In genomic region chr1:127329810-127330209, GRCm38 (mm10) we compare ENCODE assay signal across 17 mouse cellular contexts.
DNase-seq lines count a peak whose midpoint lies in the region; ATAC-seq and TF ChIP-seq lines count a peak whose summit lies in the region.
"Had no signal": no experiment of that assay in that cellular context is flagged by ENCODE, and none has a peak within 500 bp of the region (broad histone marks: within the 10 kb centered on the region; RNA-seq: fewer than 3 reads in every experiment).

No protein-coding gene starts in this region.

- intact Hi-C loops in heart, adult 2 months (cut with DNase I), result loop anchor here (5.0 kb wide), 1 partner anchor 58 kb away; no protein-coding TSS in a partner anchor

- H3K9me3 ChIP-seq in forebrain, embryonic 11.5 days (ENCODE audit: control insufficient read depth, low read length), result no peaks in the 10 kb centered on the region
- no peaks in the 10 kb centered on the region for H3K9me3 ChIP-seq in forebrain, postnatal 0 days (ENCODE audit: low read length)
- H3K9me3 ChIP-seq in heart, embryonic 16.5 days (replicated peaks; ENCODE audit: control insufficient read depth, low read length), result no peaks in the 10 kb centered on the region
- H3K9me3 ChIP-seq: embryonic facial prominence, embryonic 13.5 days; forebrain, embryonic 10.5 days; intestine, embryonic 15.5 days; limb, embryonic 13.5 days; midbrain, embryonic 13.5 days had no signal

- H3K27ac ChIP-seq in forebrain, embryonic 11.5 days (ENCODE audit: low read depth, low read length), result no peak overlapping the region
- H3K27ac ChIP-seq in forebrain, postnatal 0 days (ENCODE audit: low read depth, low read length), result no peak overlapping the region
- no peak overlapping the region for H3K27ac ChIP-seq in kidney, adult 2 months (ENCODE audit: insufficient read depth, low read depth, low read length)
- H3K27ac ChIP-seq in heart, adult 2 months, result peak overlapping the region; percentile 72
- H3K27ac ChIP-seq in heart, embryonic 16.5 days (ENCODE audit: low read length), result peak overlapping the region; percentile 89
- H3K27ac ChIP-seq: embryonic facial prominence, embryonic 13.5 days; forebrain, embryonic 10.5 days; intestine, embryonic 15.5 days; limb, embryonic 13.5 days; midbrain, embryonic 13.5 days had no signal

- peak; percentile 42 for DNase-seq in forebrain, embryonic 11.5 days (ENCODE audit: low spot score)
- DNase-seq in forebrain, postnatal 0 days, result no peak
- DNase-seq in kidney, postnatal 10 days, result peak; percentile 56
- no peak for DNase-seq in kidney, adult 2 months
- DNase-seq in heart, adult 2 months, result peak; percentile 44 to 67
- no peak for DNase-seq in ovary, postnatal 36 days (ENCODE audit: low spot score)
- DNase-seq in cerebellum, postnatal 4 days (ENCODE audit: low spot score in 2 of 2), result no peak
- DNase-seq: adrenal gland, adult 2 months; cerebellum, postnatal 36 days; kidney, postnatal 36 days; thymus, adult 18-20 months had no signal

- H3K79me2 ChIP-seq in heart, adult 2 months (replicated peaks; ENCODE audit: control insufficient read depth, insufficient read depth, low read length), result no peaks in the 10 kb centered on the region; the same call in 1 of the 2 replicates

- no peaks in the 10 kb centered on the region for H3K27me3 ChIP-seq in forebrain, embryonic 11.5 days (ENCODE audit: control insufficient read depth, insufficient read depth, low read length)
- H3K27me3 ChIP-seq in forebrain, postnatal 0 days (ENCODE audit: insufficient read depth, low read length), result no peaks in the 10 kb centered on the region
- H3K27me3 ChIP-seq in kidney, adult 2 months (replicated peaks; ENCODE audit: control insufficient read depth, insufficient read depth, low read length), result no peaks in the 10 kb centered on the region
- no peaks in the 10 kb centered on the region for H3K27me3 ChIP-seq in heart, adult 2 months (ENCODE audit: control insufficient read depth, insufficient read depth, low read length)
- H3K27me3 ChIP-seq in heart, embryonic 16.5 days (ENCODE audit: control insufficient read depth, insufficient read depth, low read length), result no peaks in the 10 kb centered on the region
- H3K27me3 ChIP-seq: embryonic facial prominence, embryonic 13.5 days; intestine, embryonic 15.5 days; limb, embryonic 13.5 days; midbrain, embryonic 13.5 days had no signal

- no peaks in the 10 kb centered on the region for H3K36me3 ChIP-seq in forebrain, embryonic 11.5 days (ENCODE audit: control insufficient read depth, insufficient read depth, low read length)
- no peaks in the 10 kb centered on the region for H3K36me3 ChIP-seq in forebrain, postnatal 0 days (ENCODE audit: insufficient read depth)
- H3K36me3 ChIP-seq in kidney, adult 2 months (ENCODE audit: control insufficient read depth, insufficient read depth, low read length), result no peaks in the 10 kb centered on the region
- no peaks in the 10 kb centered on the region for H3K36me3 ChIP-seq in heart, adult 2 months (ENCODE audit: control insufficient read depth, insufficient read depth, low read length)
- no peaks in the 10 kb centered on the region for H3K36me3 ChIP-seq in heart, embryonic 16.5 days (ENCODE audit: control insufficient read depth, insufficient read depth)
- H3K36me3 ChIP-seq: embryonic facial prominence, embryonic 13.5 days; forebrain, embryonic 10.5 days; intestine, embryonic 15.5 days; midbrain, embryonic 13.5 days had no signal

- no peak for TF ChIP-seq POLR2A in kidney, adult 2 months (IDR thresholded peaks at IDR 0.05; ENCODE audit: low read depth, low read length)
- no peak for TF ChIP-seq POLR2A in heart, adult 2 months (IDR thresholded peaks at IDR 0.05; ENCODE audit: insufficient read depth, low read depth, low read length)

- no peak for TF ChIP-seq CTCF in forebrain, postnatal 0 days (IDR thresholded peaks at IDR 0.05; ENCODE audit: low read depth)
- TF ChIP-seq CTCF in kidney, adult 2 months (conservative IDR thresholded peaks at IDR 0.05; ENCODE audit: insufficient read depth, insufficient read length, low read depth, low read length), result no peak
- TF ChIP-seq CTCF in heart, adult 2 months (IDR thresholded peaks at IDR 0.05), result no peak

- H3K4me1 ChIP-seq in forebrain, embryonic 11.5 days (replicated peaks; ENCODE audit: control insufficient read depth, insufficient read depth, low read length), result no peaks in the 10 kb centered on the region
- H3K4me1 ChIP-seq in forebrain, postnatal 0 days (ENCODE audit: insufficient read depth), result 0 out of 2 replicates have a peak, but pooled peaks cover 6% of the 10 kb centered on the region
- H3K4me1 ChIP-seq in kidney, adult 2 months (ENCODE audit: control insufficient read depth, insufficient read depth, low read length), result peaks cover 3% of the 10 kb centered on the region; the same call in 1 of the 2 replicates
- H3K4me1 ChIP-seq in heart, adult 2 months (ENCODE audit: control insufficient read depth, insufficient read depth, low read length), result peaks cover 8% of the 10 kb centered on the region
- H3K4me1 ChIP-seq in heart, embryonic 16.5 days (ENCODE audit: control insufficient read depth, insufficient read depth, low read length), result peaks cover 15% of the 10 kb centered on the region
- H3K4me1 ChIP-seq: intestine, embryonic 15.5 days; limb, embryonic 13.5 days had no signal

- no peak overlapping the region for H3K9ac ChIP-seq in forebrain, embryonic 11.5 days (ENCODE audit: low read length)
- H3K9ac ChIP-seq in forebrain, postnatal 0 days, result no peak overlapping the region
- H3K9ac ChIP-seq in heart, adult 2 months (ENCODE audit: low read depth, low read length), result no peak overlapping the region
- no peak overlapping the region for H3K9ac ChIP-seq in heart, embryonic 16.5 days (ENCODE audit: low read length)
- H3K9ac ChIP-seq: embryonic facial prominence, embryonic 13.5 days; intestine, embryonic 15.5 days; limb, embryonic 13.5 days; midbrain, embryonic 13.5 days had no signal

- 0 out of 2 replicates have a peak, but pooled peaks have one; percentile 22 for TF ChIP-seq EP300 in heart, adult 2 months (IDR thresholded peaks at IDR 0.05; ENCODE audit: insufficient read depth, low read depth, low read length)

- WGBS in forebrain, embryonic 11.5 days, result 89% methylated on average over 6 of the region's 6 CpGs
- WGBS in forebrain, postnatal 0 days, result 84% methylated on average over 6 of the region's 6 CpGs
- WGBS in kidney, adult 2 months, result 86% methylated on average over 6 of the region's 6 CpGs
- WGBS in heart, adult 2 months, result 37% methylated on average over 6 of the region's 6 CpGs
- 48% methylated on average over 6 of the region's 6 CpGs for WGBS in heart, embryonic 16.5 days

- no peak overlapping the region for H3K4me2 ChIP-seq in forebrain, embryonic 11.5 days (ENCODE audit: low read depth, low read length, severe bottlenecking)
- no peak overlapping the region for H3K4me2 ChIP-seq in forebrain, postnatal 0 days (ENCODE audit: low read depth)
- no peak overlapping the region for H3K4me2 ChIP-seq in heart, embryonic 16.5 days (ENCODE audit: low read depth, low read length)
- H3K4me2 ChIP-seq: embryonic facial prominence, embryonic 13.5 days; intestine, embryonic 15.5 days; limb, embryonic 13.5 days; midbrain, embryonic 13.5 days had no signal

- H3K4me3 ChIP-seq in forebrain, embryonic 11.5 days (ENCODE audit: low read depth, low read length), result no peak overlapping the region
- no peak overlapping the region for H3K4me3 ChIP-seq in forebrain, postnatal 0 days (ENCODE audit: low read depth, low read length)
- no peak overlapping the region for H3K4me3 ChIP-seq in kidney, adult 2 months (ENCODE audit: insufficient read depth, low read depth, low read length)
- no peak overlapping the region for H3K4me3 ChIP-seq in heart, adult 2 months
- H3K4me3 ChIP-seq in heart, embryonic 16.5 days (ENCODE audit: low read length), result no peak overlapping the region
- H3K4me3 ChIP-seq: embryonic facial prominence, embryonic 13.5 days; forebrain, embryonic 10.5 days; intestine, embryonic 15.5 days; limb, embryonic 13.5 days; midbrain, embryonic 13.5 days had no signal

- ATAC-seq in forebrain, embryonic 11.5 days (replicated peaks; ENCODE audit: low FRiP score), result no peak
- ATAC-seq in forebrain, postnatal 0 days, result no peak; the same call in 1 of the 2 replicates
- ATAC-seq in heart, embryonic 16.5 days (replicated peaks; ENCODE audit: extremely low read depth, insufficient read depth, low FRiP score), result peak; percentile 93
- ATAC-seq: intestine, embryonic 15.5 days; midbrain, embryonic 13.5 days had no signal

Comparison
In these comparisons a context has a peak if more than half of its experiments do, and no peak if none do; other contexts are left out.
1. DNase-seq: peak in forebrain, embryonic 11.5 days (single experiment), kidney, postnatal 10 days (single experiment) and heart, adult 2 months (2 of 2); none in forebrain, postnatal 0 days (single experiment), kidney, adult 2 months (single experiment), ovary, postnatal 36 days (single experiment) and cerebellum, postnatal 4 days (0 of 2).
2. H3K27ac ChIP-seq: peak in heart, adult 2 months (single experiment) and heart, embryonic 16.5 days (single experiment); none in forebrain, embryonic 11.5 days (single experiment), forebrain, postnatal 0 days (single experiment) and kidney, adult 2 months (single experiment).